Mouse (Mus musculus) limb, embryonic 15.5 days (tissue): Measurements from ENCODE around the gene Dnaja2. TPM values are rescaled to one million over a fixed set of nuclear protein-coding genes. Genes with fewer than 3 reads are reported as not detected.

Source experiments
- ATAC-seq: fragments of 200-750 bp; cut with Nextera tagmentation; 2 replicates; pipeline ENCODE4 v1.8.0; 2017; ENCODE audit warnings: low read depth, moderate TSS enrichment; ENCODE audit not compliant: insufficient number of reproducible peaks, low FRiP score, low TSS enrichment
- H3K27ac ChIP-seq: fragments of 300-500 bp; sonication (generic); 2 replicates; pipeline ENCODE4 v1.5.1; 2015; ENCODE audit warnings: moderate library complexity, mild to moderate bottlenecking, inconsistent platforms
- H3K27me3 ChIP-seq: fragments of 300-500 bp; sonication (generic); 2 replicates; pipeline ENCODE4 v1.6.1; 2015; ENCODE audit warnings: inconsistent platforms
- H3K36me3 ChIP-seq: fragments of 300-500 bp; sonication (generic); 2 replicates; pipeline ENCODE4 v1.6.1; 2015; ENCODE audit warnings: inconsistent platforms
- H3K4me1 ChIP-seq: fragments of 300-500 bp; sonication (generic); 2 replicates; pipeline ENCODE4 v1.6.1; 2015; ENCODE audit warnings: inconsistent platforms
- H3K4me2 ChIP-seq: fragments of 300-500 bp; sonication (generic); 2 replicates; pipeline ENCODE4 v1.6.1; 2015; ENCODE audit warnings: mild to moderate bottlenecking, inconsistent platforms
- H3K4me3 ChIP-seq: fragments of 300-500 bp; sonication (generic); 2 replicates; pipeline ENCODE4 v1.5.1; 2015; ENCODE audit warnings: mild to moderate bottlenecking, inconsistent platforms
- H3K9ac ChIP-seq: fragments of 300-500 bp; sonication (generic); 2 replicates; pipeline ENCODE4 v1.6.1; 2015; ENCODE audit warnings: inconsistent platforms
- H3K9me3 ChIP-seq: fragments of 300-500 bp; sonication (generic); 2 replicates; pipeline ENCODE4 v1.6.1; 2016; ENCODE audit warnings: inconsistent platforms
- WGBS: fragments of 180-500 bp; shearing (Covaris S2); methylation state at CpG from one replicate; pipeline ENCODE4 v1.1.7; 2015; 5-methylcytosine and 5-hydroxymethylcytosine counted together
- polyA plus RNA-seq: library from polyadenylated mRNA; unstranded; fragments of >200 nt; fragmentation: Nextera tagmentation; extraction: Ambion mirVana; gene quantifications from 2 replicates; pipeline ENCODE4 v1.2.1, GENCODE M21; 2015

The Dnaja2 gene
- polyA plus RNA-seq, 1 experiment from 2014 or later: 135 TPM

DNA sequence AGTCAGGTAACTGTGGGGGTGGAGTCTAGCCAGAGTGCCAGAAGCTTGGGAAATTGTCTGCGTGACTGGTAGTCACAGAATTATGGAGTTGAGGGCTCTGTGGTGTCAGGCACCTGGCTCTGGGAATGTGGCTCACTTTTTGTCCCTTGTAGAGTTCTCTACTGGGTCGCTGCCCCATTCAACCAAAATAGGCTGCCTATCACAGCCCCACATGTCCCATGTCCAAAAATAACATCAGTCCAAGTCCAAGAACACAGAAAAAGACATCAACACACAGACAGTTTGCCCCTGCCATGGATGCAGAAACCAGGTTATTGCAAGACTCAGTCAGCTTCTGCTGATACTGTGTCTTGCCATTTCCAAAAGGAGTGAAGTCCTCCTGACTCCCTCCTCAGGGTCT, 33.5 kb upstream of the Dnaja2 start:
- Histone ChIP-seq H3K9me3 (no peaks in the 10 kb centered on the region), H3K27ac (no peak overlapping the region), H3K4me2 (no peak overlapping the region), H3K9ac (no peak overlapping the region), H3K36me3 (no peaks in the 10 kb centered on the region), H3K4me3 (no peak overlapping the region), H3K4me1 (no peaks in the 10 kb centered on the region), H3K27me3 (no peaks in the 10 kb centered on the region)
- 71% methylated on average over 2 of the region's 2 CpGs for WGBS
- no peak for ATAC-seq

DNA sequence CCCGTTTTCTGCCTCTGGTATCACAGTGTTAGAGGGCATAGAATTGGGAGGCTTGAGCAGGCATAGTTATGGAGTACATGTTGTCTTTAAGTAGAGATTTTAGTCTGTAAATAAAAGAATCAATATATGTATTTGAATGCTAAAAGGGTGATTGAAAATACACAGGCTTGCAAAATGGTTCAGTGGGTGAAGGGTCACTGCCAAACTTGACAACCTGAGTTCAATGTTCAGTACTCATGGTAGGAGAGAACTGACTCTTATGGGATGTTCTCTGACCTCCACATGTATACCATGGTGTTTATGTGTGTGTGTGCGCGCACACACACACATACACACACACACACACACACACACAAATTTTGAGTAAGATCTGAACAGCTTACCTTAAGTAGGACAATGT, 22.5 kb upstream of the Dnaja2 start:
- H3K9me3 ChIP-seq: no peaks in the 10 kb centered on the region
- no peak overlapping the region for H3K9ac ChIP-seq
- H3K27me3 ChIP-seq: no peaks in the 10 kb centered on the region
- no peak overlapping the region for H3K27ac ChIP-seq
- no peaks in the 10 kb centered on the region for H3K4me1 ChIP-seq
- H3K4me3 ChIP-seq: no peak overlapping the region
- H3K36me3 ChIP-seq: no peaks in the 10 kb centered on the region
- H3K4me2 ChIP-seq: no peak overlapping the region
- 91% methylated on average over 3 of the region's 3 CpGs for WGBS
- ATAC-seq: no peak

DNA sequence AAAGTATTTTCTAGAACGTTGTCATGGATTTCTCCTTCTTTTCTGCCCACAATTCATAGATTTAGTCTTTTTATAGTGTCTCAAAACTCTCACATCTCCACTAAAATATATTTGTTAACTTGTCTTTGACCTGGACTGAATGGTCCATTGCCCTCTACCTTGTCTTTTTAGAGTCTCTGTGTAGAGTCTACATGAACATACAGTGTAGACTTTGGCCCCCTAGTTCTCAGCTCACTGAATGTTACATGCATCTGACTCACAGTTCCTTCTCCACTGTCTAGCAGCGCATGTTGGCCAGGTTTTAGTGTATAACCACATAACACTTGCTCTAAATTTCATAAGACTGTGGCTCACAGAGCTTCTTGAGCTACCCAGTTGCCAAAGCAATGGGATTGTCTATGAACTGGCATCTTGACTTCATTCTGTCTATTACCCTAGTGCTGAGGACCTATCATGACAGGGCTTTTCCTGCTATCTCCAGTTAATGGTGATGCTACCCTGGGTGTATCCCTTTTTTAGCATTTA, 18.9 kb upstream of the Dnaja2 start:
- 70% methylated on average over 2 of the region's 2 CpGs for WGBS
- Histone ChIP-seq H3K4me2 (no peak overlapping the region), H3K4me3 (no peak overlapping the region), H3K9ac (no peak overlapping the region), H3K27me3 (no peaks in the 10 kb centered on the region), H3K36me3 (no peaks in the 10 kb centered on the region), H3K9me3 (no peaks in the 10 kb centered on the region), H3K4me1 (no peaks in the 10 kb centered on the region), H3K27ac (no peak overlapping the region)
- no peak for ATAC-seq

DNA sequence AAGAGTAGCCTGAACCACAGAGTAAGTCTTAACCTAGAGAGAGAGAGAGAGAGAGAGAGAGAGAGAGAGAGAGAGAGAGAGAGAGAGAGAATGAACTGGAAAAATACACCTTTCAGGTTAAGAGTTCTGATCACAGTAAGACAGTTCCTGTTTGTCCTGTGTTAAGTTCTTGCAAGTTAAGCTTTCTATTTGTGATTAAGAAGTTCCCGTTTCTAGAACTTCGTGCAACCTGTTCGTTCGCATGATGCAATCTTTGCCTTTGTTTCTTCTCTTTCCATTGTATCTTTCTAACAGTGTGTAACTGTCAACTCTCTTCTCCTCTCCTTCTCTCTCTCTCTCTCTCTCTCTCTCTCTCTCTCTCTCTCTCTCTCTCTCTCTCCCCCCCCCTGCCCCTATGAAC, 15.3 kb upstream of the Dnaja2 start:
- no peak overlapping the region for H3K9ac ChIP-seq
- H3K27ac ChIP-seq: no peak overlapping the region
- no peaks in the 10 kb centered on the region for H3K36me3 ChIP-seq
- WGBS: 88% methylated on average over 4 of the region's 4 CpGs
- H3K4me1 ChIP-seq: no peaks in the 10 kb centered on the region
- H3K4me3 ChIP-seq: no peak overlapping the region
- no peak overlapping the region for H3K4me2 ChIP-seq
- no peaks in the 10 kb centered on the region for H3K9me3 ChIP-seq
- no peaks in the 10 kb centered on the region for H3K27me3 ChIP-seq
- no peak for ATAC-seq

DNA sequence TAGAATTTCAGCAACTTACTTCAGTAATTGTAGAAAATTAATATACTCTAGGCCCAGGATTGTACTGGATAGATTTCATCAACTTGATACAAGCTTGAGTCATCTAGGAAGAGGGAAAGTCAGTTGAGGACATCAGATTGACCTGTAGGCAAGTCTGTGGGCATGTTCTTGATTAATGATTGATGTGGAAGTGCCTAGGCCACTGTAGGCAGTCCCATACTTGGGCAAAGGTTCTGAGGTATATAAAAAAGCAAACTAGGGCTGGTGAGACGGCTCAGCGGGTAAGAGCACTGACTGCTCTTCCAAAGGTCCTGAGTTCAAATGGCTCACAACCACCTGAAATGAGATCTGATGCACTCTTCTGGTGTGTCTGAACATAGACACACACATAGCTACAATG, 12.7 kb upstream of the Dnaja2 start:
- no peaks in the 10 kb centered on the region for H3K4me1 ChIP-seq
- no peak overlapping the region for H3K9ac ChIP-seq
- no peak overlapping the region for H3K27ac ChIP-seq
- H3K27me3 ChIP-seq: no peaks in the 10 kb centered on the region
- H3K4me2 ChIP-seq: no peak overlapping the region
- H3K4me3 ChIP-seq: no peak overlapping the region
- WGBS: 96% methylated on average over 2 of the region's 2 CpGs
- H3K9me3 ChIP-seq: no peaks in the 10 kb centered on the region
- no peak for ATAC-seq
- H3K36me3 ChIP-seq: no peaks in the 10 kb centered on the region

DNA sequence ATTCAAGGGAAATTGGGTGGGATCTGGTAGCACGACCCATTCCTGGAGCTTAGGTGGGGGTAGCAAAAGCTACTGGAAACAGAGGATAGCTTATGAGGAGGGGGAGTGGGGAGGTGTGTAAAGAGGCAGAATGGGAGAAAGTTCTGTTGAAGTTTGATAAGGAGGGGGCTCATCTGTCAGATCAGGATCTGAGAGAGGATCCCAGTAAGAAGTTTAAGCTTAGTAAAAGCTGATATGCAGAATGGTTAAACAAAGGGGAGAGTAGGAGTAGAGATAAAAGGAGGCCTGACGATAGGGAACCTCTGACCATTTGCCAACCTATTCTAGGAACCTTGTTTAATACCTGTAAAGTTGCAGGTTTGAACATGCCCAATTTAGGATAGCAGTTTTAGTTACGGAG, 10.0 kb upstream of the Dnaja2 start:
- Histone ChIP-seq H3K36me3 (no peaks in the 10 kb centered on the region), H3K4me3 (no peak overlapping the region), H3K9ac (no peak overlapping the region), H3K4me2 (no peak overlapping the region), H3K27me3 (no peaks in the 10 kb centered on the region), H3K4me1 (no peaks in the 10 kb centered on the region), H3K9me3 (no peaks in the 10 kb centered on the region), H3K27ac (no peak overlapping the region)
- 69% methylated on average over 3 of the region's 3 CpGs for WGBS
- ATAC-seq: no peak

DNA sequence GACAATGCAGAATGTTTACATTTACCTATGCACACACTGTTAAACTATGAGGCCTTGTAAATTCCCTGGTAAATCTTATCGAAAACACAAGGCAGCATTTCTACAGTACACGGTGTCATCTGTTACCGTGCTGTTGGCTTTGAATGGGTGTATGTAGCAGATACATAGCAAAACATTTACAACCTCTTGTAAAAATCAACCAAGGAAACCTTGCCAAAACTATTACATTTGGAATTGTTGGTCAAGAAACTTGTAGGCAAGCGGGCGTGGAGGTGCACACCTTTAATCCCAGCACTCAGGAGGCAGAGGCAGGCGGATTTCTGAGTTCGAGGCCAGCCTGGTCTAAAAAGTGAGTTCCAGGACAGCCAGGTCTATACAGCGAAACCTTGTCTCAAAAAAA, 8.2 kb upstream of the Dnaja2 start:
- Histone ChIP-seq H3K9me3 (no peaks in the 10 kb centered on the region), H3K4me3 (no peak overlapping the region), H3K27ac (no peak overlapping the region), H3K4me1 (no peaks in the 10 kb centered on the region), H3K4me2 (no peak overlapping the region), H3K36me3 (no peaks in the 10 kb centered on the region), H3K9ac (no peak overlapping the region), H3K27me3 (no peaks in the 10 kb centered on the region)
- ATAC-seq: no peak
- WGBS: 80% methylated on average over 8 of the region's 8 CpGs

DNA sequence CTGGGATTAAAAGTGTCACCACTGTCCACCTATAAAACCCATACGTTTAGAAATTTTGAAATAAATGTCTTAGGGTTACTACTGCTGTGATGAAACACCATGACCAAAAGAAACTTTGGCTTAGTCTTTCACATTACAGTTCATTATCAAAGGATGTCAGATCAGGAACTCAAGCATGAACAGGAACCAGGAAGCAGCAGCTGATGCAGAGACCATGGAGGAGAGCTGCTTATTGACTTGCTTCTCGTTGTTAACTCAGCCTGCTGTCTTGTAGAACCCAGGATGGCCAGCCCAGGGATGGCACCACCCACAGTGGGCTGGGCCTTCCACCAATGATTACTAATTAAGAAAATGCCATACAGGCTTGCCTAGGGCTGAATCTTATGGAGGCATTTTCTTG, 4.8 kb upstream of the Dnaja2 start:
- Histone ChIP-seq H3K27ac (no peak overlapping the region), H3K9me3 (no peaks in the 10 kb centered on the region), H3K27me3 (no peaks in the 10 kb centered on the region), H3K4me1 (no peaks in the 10 kb centered on the region), H3K4me2 (no peak overlapping the region), H3K9ac (no peak overlapping the region), H3K36me3 (no peaks in the 10 kb centered on the region), H3K4me3 (no peak overlapping the region)
- ATAC-seq: no peak
- 61% methylated on average over 2 of the region's 2 CpGs for WGBS

DNA sequence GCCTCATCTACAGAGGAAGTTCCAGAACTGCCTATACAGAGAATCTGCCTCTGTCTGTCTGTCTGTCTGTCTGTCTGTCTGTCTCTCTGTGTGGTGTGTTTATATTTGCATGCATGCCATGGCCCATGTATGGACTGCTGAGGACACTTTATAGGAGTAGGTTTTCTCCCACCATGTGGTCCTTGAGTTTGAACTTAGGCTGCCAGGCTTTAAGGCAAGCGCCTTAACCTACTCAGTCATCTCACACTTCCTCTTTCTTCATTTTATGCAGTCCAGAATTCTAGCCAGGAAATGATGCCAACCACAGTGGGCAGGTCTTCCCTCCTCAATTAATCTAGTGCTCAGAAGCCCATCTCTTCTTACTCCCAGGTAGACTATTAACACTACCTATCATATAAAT, 4.1 kb upstream of the Dnaja2 start:
- H3K9ac ChIP-seq: no peak overlapping the region
- H3K4me3 ChIP-seq: no peak overlapping the region
- H3K27me3 ChIP-seq: no peaks in the 10 kb centered on the region
- H3K9me3 ChIP-seq: no peaks in the 10 kb centered on the region
- no peak for ATAC-seq
- H3K4me2 ChIP-seq: no peak overlapping the region
- H3K36me3 ChIP-seq: no peaks in the 10 kb centered on the region
- 0 out of 2 replicates have a peak, but pooled peaks cover under 1% of the 10 kb centered on the region for H3K4me1 ChIP-seq
- WGBS: 74% methylated on average over 1 of the region's 1 CpGs
- no peak overlapping the region for H3K27ac ChIP-seq

DNA sequence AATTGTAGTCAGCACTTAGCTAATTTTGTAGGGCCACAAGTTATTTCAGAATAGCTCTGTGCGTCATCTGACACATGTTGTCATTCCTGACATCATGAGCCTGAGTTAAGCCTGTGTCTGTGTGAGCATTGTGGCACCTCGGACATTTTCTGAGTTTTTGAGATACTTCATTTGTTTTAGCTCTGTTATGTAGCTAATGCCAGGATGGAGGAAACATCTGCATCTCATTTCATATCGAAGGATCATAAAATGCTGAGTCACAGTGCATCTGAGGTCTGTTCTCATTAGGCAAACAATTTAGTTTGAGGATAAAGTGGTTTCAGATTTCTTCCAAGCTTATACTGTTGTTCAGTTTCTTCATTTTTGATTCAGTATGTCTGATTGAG, 2.5 kb upstream of the Dnaja2 start:
- H3K4me1 ChIP-seq: 0 out of 2 replicates have a peak, but pooled peaks cover 2% of the 10 kb centered on the region
- WGBS: 31% methylated on average over 3 of the region's 3 CpGs
- H3K9me3 ChIP-seq: no peaks in the 10 kb centered on the region
- no peak overlapping the region for H3K4me3 ChIP-seq
- no peak overlapping the region for H3K27ac ChIP-seq
- no peak overlapping the region for H3K4me2 ChIP-seq
- H3K36me3 ChIP-seq: peaks cover 6% of the 10 kb centered on the region; the same call in 1 of the 2 replicates
- no peak overlapping the region for H3K9ac ChIP-seq
- H3K27me3 ChIP-seq: no peaks in the 10 kb centered on the region
- ATAC-seq: no peak

DNA sequence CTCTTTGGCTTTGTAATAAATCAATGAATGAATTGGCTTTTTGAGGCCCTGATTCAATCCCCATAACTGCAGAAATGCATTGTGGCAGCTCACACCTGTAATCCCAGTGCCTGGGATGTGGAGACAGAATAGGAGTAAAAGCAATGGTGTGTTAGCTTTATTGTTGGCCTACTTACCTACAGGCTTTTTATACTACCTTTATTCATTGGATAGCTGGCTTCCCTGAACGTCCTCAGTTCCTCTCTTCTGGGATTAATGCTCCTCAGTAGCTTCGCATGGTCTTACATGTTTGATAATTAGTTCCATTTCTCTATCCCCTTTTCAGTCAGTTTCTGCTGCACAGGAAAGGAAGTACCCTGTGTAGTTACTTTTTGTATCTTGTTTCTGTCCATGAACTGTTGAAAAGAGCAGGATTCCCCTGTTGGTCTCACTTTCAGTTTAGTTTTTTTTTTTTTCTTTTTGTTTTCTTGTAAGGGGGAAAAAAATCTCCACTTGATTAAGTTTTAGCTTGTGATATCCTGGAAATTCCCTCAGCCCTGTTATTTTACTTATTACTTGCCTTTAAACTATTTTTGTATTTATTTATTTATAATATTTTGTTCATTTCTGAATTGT, 1.9 kb upstream of the Dnaja2 start:
- Histone ChIP-seq H3K4me1 (0 out of 2 replicates have a peak, but pooled peaks cover 2% of the 10 kb centered on the region), H3K9ac (no peak overlapping the region), H3K4me2 (no peak overlapping the region), H3K27ac (no peak overlapping the region), H3K27me3 (no peaks in the 10 kb centered on the region), H3K4me3 (no peak overlapping the region), H3K36me3 (peaks cover 11% of the 10 kb centered on the region), H3K9me3 (no peaks in the 10 kb centered on the region)
- 41% methylated on average over 2 of the region's 2 CpGs for WGBS
- ATAC-seq: no peak

DNA sequence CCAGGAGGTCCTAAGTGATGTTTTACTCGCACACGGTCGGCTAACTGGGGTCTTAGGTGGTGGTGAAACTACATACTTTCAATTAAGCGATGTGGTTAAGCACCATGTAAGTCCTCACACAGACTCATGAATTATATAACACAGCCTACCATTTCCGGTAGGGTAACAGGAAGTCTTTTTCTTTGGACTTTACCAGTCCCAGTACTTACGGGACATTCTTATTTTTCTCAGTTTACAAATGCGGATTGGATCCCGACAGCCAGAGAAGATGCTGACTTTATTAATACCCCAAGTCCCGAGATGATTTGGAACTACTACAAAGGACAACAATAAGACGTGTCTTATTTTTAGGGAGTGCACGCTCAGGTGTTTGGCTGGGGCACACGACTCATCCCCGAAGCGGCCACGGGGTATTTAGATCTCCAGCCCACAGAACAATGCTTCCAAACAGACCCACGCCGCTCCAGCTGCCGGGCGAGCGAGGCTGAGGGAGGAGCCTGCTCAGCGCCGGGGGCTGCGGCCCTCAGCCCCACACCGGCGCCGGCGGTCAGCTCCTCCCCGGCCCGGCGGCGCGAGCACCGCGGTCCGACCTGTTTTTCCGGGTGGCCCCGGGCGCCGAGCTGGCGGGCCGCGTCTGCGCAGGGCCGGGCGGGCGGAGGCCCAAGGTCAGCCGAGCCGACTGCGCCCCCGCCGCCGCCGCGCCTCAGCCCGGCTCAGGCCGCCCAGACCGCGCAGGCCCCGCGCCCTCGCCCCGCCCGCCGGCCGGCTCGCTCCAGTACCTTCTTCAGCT, 558 bp downstream of the Dnaja2 start:
- peak; percentile 85 for ATAC-seq
- peak overlapping the region; percentile 66 for H3K4me2 ChIP-seq
- no peaks in the 10 kb centered on the region for H3K9me3 ChIP-seq
- H3K4me1 ChIP-seq: peaks cover 6% of the 10 kb centered on the region; the same call in 1 of the 2 replicates
- peak overlapping the region; percentile 97 for H3K4me3 ChIP-seq
- H3K9ac ChIP-seq: peak overlapping the region; percentile 95
- H3K27ac ChIP-seq: peak overlapping the region; percentile 94
- peaks cover 26% of the 10 kb centered on the region for H3K36me3 ChIP-seq
- under 1% methylated on average over 62 of the region's 66 CpGs for WGBS
- H3K27me3 ChIP-seq: no peaks in the 10 kb centered on the region
